Mouse (Mus musculus) hindbrain, embryonic 11.5 days (tissue): ENCODE measurements around the gene Lman2. TPM values are rescaled to one million over a fixed set of nuclear protein-coding genes. Genes with fewer than 3 reads are reported as not detected.

ENCODE experiments used
- ATAC-seq: fragments of 200-750 bp; cut with Nextera tagmentation; 2 replicates; pipeline ENCODE4 v1.8.0; 2017; ENCODE audit warnings: mild to moderate bottlenecking, moderate TSS enrichment, moderate library complexity; ENCODE audit not compliant: low FRiP score
- DNase-seq: peaks from one replicate; pipeline ENCODE4 v3.0.0-alpha.2; 2015; ENCODE audit warnings: low spot score
- H3K27ac ChIP-seq: fragments of 300-500 bp; sonication (generic); 2 replicates; pipeline ENCODE4 v1.5.1; 2014; ENCODE audit warnings: mild to moderate bottlenecking, low read depth, low read length
- H3K27me3 ChIP-seq: fragments of 300-500 bp; sonication (generic); 2 replicates; pipeline ENCODE4 v1.6.1; 2014; ENCODE audit warnings: mild to moderate bottlenecking, low read length, moderate library complexity, mixed read lengths; ENCODE audit not compliant: control insufficient read depth, insufficient read depth
- H3K36me3 ChIP-seq: fragments of 300-500 bp; sonication (generic); 2 replicates; pipeline ENCODE4 v1.6.1; 2014; ENCODE audit warnings: mild to moderate bottlenecking, low read length, moderate library complexity, mixed read lengths; ENCODE audit not compliant: control insufficient read depth, insufficient read depth
- H3K4me1 ChIP-seq: fragments of 300-500 bp; sonication (generic); replicated peaks from 2 replicates; pipeline ENCODE4 v1.6.1; 2014; ENCODE audit warnings: low read length, mixed read lengths; ENCODE audit not compliant: control insufficient read depth, insufficient read depth
- H3K4me2 ChIP-seq: fragments of 300-500 bp; sonication (generic); replicated peaks from 2 replicates; pipeline ENCODE4 v1.6.1; 2014; ENCODE audit warnings: mild to moderate bottlenecking, low read depth, low read length
- H3K4me3 ChIP-seq: fragments of 300-500 bp; sonication (generic); 2 replicates; pipeline ENCODE4 v1.5.1; 2014; ENCODE audit warnings: low read depth, low read length
- H3K9ac ChIP-seq: fragments of 300-500 bp; sonication (generic); 2 replicates; pipeline ENCODE4 v1.6.1; 2014; ENCODE audit warnings: low read depth, low read length
- H3K9me3 ChIP-seq: fragments of 300-500 bp; sonication (generic); 2 replicates; pipeline ENCODE4 v1.6.1; 2016; ENCODE audit warnings: low read length; ENCODE audit not compliant: control insufficient read depth
- WGBS: fragments of 180-500 bp; shearing (Covaris S2); extraction: QIAGEN DNeasy Blood & Tissue Kit; methylation state at CpG from one replicate; pipeline ENCODE4 v1.1.7; 2014; 5-methylcytosine and 5-hydroxymethylcytosine counted together
- polyA plus RNA-seq: library from polyadenylated mRNA; unstranded; fragments of >200 nt; fragmentation: Nextera tagmentation; extraction: Ambion mirVana; gene quantifications from 2 replicates; pipeline ENCODE4 v1.2.1, GENCODE M21; 2014

The Lman2 gene
- polyA plus RNA-seq: 64.8 and 77.3 TPM in 2 replicates

- Histone ChIP-seq H3K27ac (peak within 1 kb of the TSS; percentile 89), H3K9ac (peak within 1 kb of the TSS; percentile 94), H3K4me3 (peak within 1 kb of the TSS; percentile 97), H3K4me2 (peak within 1 kb of the TSS; percentile 65), H3K27me3 (no peaks in the 10 kb centered on the region), H3K36me3 (no peaks in the 10 kb centered on the region), H3K9me3 (no peaks in the 10 kb centered on the region), H3K4me1 (no peaks in the 10 kb centered on the region; the same call in 1 of the 2 replicates)
- ATAC-seq (peak; percentile 97), DNase-seq (peak; percentile 96)
- under 1% methylated on average over 35 of the region's 35 CpGs for WGBS
Measured at GRCm38 (mm10) chr13:55362453-55363060, at the start of gene Lman2. Gene Lman2, minus strand, starts transcription at chr13:55362783.

DNA sequence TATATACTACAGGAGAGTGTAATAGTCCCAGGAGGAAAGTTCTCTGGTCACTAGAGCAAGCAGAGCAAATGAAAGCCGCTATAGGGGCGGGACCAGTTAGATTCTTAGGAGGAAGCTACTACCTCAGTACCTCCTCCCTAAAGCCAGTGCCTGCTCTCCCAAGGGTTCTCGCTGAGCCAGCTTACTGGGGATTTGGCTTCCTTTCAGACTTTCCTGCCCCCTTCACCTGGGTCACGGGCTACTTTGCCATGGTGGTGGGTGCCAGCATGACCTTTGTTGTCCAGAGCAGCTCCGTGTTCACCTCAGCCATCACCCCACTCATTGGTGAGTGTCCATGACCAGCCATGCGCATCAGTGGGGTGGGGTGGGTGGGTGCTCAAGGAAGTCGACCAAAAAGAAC is 49.2 kb upstream of the Lman2 start:
- H3K27ac ChIP-seq: no peak overlapping the region
- no peaks in the 10 kb centered on the region for H3K9me3 ChIP-seq
- DNase-seq: no peak
- no peak overlapping the region for H3K4me2 ChIP-seq
- WGBS: 70% methylated on average over 7 of the region's 7 CpGs
- peaks cover 5% of the 10 kb centered on the region; the same call in 1 of the 2 replicates for H3K27me3 ChIP-seq
- no peak overlapping the region for H3K4me3 ChIP-seq
- no peak overlapping the region for H3K9ac ChIP-seq
- ATAC-seq: no peak
- H3K4me1 ChIP-seq: no peaks in the 10 kb centered on the region
- H3K36me3 ChIP-seq: no peaks in the 10 kb centered on the region

DNA sequence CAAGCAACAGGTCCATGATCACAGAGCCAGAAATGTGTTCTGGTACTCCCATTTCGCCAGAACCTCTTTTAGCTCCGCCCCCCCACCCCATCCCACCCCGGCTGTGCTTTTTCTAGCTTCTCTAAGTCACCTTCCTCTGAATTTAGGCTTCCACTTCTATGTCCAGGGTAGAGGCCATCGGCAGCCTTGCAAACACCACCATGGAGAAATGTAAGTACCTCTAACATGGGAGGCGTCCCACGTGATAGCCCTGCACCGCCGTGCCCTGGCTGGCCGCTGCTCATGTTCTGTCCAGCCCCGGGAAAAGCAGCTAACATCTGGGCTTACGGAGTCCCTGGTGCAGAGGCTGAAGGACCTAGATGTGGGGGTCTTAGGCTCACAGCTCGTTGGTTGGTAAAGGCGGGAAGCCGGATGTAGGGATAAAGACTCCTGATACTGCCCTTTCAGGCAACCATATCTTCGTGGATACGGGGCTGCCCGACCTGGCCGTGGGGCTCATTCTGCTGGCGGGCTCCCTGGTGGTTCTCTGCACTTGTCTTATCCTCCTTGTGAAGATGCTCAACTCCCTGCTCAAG is 46.0 kb upstream of the Lman2 start:
- Histone ChIP-seq H3K4me3 (no peak overlapping the region), H3K9ac (no peak overlapping the region), H3K9me3 (no peaks in the 10 kb centered on the region), H3K4me1 (0 out of 2 replicates have a peak, but pooled peaks cover 2% of the 10 kb centered on the region), H3K4me2 (no peak overlapping the region), H3K36me3 (no peaks in the 10 kb centered on the region), H3K27me3 (no peaks in the 10 kb centered on the region), H3K27ac (no peak overlapping the region)
- 86% methylated on average over 19 of the region's 19 CpGs for WGBS
- DNase-seq (no peak), ATAC-seq (no peak)

DNA sequence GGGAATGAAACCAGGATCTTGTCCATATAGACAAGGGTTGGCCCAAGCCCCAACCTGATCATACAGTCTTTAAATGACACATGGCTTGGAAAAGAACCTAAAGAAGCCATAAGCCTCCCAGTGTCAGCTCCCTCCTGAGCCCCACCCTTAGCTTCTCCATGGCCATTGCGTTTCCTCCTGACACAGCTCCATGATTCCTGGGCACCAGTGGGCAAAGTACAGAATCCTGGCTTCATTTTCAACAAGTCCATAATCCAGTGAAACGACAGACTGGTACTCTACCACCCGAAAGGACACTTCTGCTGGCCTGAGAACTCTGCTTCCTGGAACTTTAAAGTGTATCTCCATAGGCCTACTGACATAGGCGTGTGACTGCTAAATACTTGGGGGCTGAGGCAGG is 44.8 kb upstream of the Lman2 start:
- no peaks in the 10 kb centered on the region for H3K9me3 ChIP-seq
- WGBS: 88% methylated on average over 4 of the region's 4 CpGs
- no peak overlapping the region for H3K4me2 ChIP-seq
- no peak overlapping the region for H3K27ac ChIP-seq
- H3K9ac ChIP-seq: no peak overlapping the region
- H3K36me3 ChIP-seq: no peaks in the 10 kb centered on the region
- no peak overlapping the region for H3K4me3 ChIP-seq
- ATAC-seq: no peak
- no peaks in the 10 kb centered on the region for H3K27me3 ChIP-seq
- DNase-seq: no peak
- H3K4me1 ChIP-seq: 0 out of 2 replicates have a peak, but pooled peaks cover 2% of the 10 kb centered on the region

GRCm38 (mm10) chr13:55405783-55406390 is 43.3 kb upstream of the Lman2 start:
- 0 out of 2 replicates have a peak, but pooled peaks cover 2% of the 10 kb centered on the region for H3K4me1 ChIP-seq
- H3K4me2 ChIP-seq: no peak overlapping the region
- DNase-seq (no peak), ATAC-seq (peak; percentile 55)
- no peaks in the 10 kb centered on the region for H3K27me3 ChIP-seq
- 67% methylated on average over 13 of the region's 13 CpGs for WGBS
- peak overlapping the region; percentile 58 for H3K9ac ChIP-seq
- no peaks in the 10 kb centered on the region for H3K9me3 ChIP-seq
- peak overlapping the region; percentile 80 for H3K27ac ChIP-seq
- no peaks in the 10 kb centered on the region for H3K36me3 ChIP-seq
- H3K4me3 ChIP-seq: no peak overlapping the region

GRCm38 (mm10) chr13:55404853-55405782 is 42.5 kb upstream of the Lman2 start:
- Histone ChIP-seq H3K4me1 (0 out of 2 replicates have a peak, but pooled peaks cover 2% of the 10 kb centered on the region), H3K9me3 (no peaks in the 10 kb centered on the region), H3K9ac (peak overlapping the region; percentile 58), H3K36me3 (no peaks in the 10 kb centered on the region), H3K4me3 (no peak overlapping the region), H3K4me2 (no peak overlapping the region), H3K27ac (peak overlapping the region; percentile 80), H3K27me3 (no peaks in the 10 kb centered on the region)
- DNase-seq (peak; percentile 93), ATAC-seq (peak; percentile 85)
- 16% methylated on average over 11 of the region's 11 CpGs for WGBS

DNA sequence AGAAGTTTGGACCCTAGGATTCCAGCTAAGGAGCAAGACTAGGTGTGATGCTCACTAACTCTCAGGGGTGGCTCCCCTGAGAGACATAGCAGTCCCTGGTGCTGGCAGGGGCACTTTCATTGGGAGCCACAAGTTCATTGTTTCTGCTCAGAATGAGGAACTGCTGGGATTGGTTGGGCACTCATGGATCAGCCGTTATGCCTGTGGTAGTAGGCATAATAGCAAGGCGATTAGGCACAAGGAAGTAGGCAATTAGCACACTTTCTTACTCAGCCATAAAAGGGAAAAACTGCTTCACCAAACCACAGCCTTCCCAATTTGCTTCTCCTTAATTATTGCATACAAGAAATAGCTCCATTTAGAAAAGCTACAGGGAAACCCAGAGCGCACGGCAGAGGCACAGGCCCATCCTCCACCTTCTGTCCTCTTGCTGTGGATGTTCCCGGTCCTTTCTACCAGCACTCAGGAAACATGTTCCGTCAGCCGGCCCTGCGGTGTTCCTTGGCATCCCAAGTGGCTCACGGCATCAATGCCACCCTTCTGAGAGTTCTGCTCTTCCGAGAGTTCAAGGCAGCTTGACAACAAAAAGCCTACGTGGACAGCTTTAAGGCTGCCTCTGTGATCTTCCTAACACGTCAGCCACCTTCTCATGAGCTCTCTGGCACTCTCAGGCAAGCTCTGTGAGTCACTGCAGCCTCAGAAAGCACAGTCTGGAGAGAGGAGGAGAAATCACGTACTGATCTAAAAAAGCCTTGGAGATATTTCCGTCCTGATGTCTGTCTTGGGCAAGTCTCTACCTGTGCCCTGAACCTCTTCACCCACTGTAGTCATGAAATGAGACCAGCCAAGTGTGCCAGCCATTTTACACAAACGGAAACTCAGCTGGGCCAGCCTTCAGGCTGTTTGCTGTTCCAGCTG is 41.6 kb upstream of the Lman2 start:
- Histone ChIP-seq H3K9me3 (no peaks in the 10 kb centered on the region), H3K4me2 (no peak overlapping the region), H3K27ac (no peak overlapping the region), H3K9ac (no peak overlapping the region), H3K27me3 (no peaks in the 10 kb centered on the region), H3K4me3 (no peak overlapping the region), H3K36me3 (no peaks in the 10 kb centered on the region), H3K4me1 (0 out of 2 replicates have a peak, but pooled peaks cover 2% of the 10 kb centered on the region)
- DNase-seq (no peak), ATAC-seq (no peak)
- WGBS: 77% methylated on average over 15 of the region's 15 CpGs
